Mouse (Mus musculus) spleen, postnatal 4 days (tissue): ENCODE results near the gene Svop.

Source experiments
- DNase-seq, 2 experiments: peaks; one replicate each; pipeline ENCODE4 v3.0.0; 2022; ENCODE audit warnings: low spot score in 2 of 2

Svop gene

DNA sequence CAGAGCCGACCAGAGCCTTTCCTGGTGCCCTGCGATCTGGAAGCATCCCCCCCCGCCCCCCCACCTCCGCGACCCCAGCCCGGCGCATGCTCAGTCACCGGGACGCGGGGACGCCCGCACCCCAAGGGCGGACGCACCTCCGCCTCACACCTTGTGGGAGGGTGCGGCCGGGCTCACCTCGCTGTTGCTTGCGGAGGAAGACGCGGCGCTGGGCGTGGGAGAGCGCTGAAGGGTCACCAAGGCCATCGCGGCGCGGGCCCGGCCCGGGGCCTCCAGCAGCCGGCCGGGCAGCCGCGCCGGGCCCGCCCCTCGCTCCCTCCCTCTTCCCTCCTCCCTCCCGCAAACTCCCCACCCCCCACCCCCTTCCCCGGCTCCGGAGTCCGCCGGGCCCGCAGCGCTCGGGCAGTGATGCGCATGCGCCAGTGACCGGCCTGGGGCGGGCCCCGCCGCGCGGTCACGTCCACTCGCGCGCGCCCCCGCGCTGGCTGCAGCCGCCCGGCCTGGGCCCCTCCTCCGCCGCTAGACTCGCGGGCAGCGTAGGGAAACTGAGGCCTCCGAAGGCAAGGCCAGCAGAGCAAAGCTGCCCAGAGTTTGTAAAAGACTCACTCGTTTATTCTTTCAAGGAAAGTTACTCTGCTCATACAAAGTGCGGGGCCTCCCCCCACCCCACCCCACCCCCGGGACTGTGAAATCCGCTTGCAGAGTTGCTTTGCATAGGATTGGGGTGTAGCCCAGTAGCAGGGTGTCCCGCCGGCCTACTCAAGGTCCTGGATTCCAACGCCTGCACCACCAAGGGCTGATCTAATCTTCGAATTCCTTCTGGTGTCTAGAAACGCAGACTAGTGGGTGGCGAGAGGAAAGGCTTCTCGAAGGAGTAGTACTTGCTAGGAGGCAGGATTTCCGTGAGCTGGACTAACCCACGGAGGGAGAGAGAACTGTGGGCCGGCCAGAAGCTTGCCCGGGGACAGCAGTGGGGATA is 97.6 kb downstream of the Svop start, which contains the start of gene Ssh1:
Ssh1 (minus strand) TSS at position 408 of the 979 bp plus-strand sequence.
- peak; percentile 81 to 94 for DNase-seq

GRCm38 (mm10) chr5:113993031-113993486 is 98.3 kb downstream of the Svop start:
- peak in 1 of 2 experiments; percentile 78 for DNase-seq

GRCm38 (mm10) chr5:113992339-113992831 is 99.0 kb downstream of the Svop start:
- peak; percentile 84 to 90 for DNase-seq

- DNase-seq: no peak
Observed at GRCm38 (mm10) chr5:113991141-113991540, 100.2 kb downstream of the Svop start.

GRCm38 (mm10) chr5:113990593-113990992 is 100.8 kb downstream of the Svop start:
- peak; percentile 54 to 70 for DNase-seq

DNA sequence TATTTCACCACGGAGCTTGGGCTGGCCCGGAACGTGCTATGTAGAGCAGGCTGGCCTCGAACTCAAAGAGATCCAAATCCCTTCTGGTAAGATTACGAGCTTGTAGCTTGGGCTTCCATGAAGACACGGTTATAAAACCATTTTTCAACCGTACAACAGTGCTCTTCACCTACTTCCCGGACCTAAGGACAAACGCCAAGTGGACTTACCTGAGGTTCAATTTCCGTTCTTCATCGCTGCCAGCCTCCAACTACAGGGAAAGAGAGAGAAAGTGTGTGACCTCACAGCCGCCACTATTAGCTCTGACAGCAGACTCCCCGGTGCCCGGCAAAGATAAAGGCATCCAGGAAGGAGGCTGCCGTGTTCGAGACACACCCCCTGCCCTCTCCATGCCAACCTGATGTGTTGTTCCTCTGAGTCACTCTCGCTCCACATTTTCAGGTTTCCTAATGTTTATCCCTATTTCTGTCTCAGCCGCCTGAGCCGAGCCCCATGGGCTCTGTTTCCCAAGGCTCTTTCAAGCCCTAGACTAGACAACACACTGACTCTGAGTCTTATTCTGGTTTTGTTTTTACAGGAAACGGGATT is 101.8 kb downstream of the Svop start:
- DNase-seq: peak; percentile 79 to 82

- DNase-seq: peak in 1 of 2 experiments; percentile 72
Observed at GRCm38 (mm10) chr5:113986182-113986961, 105.0 kb downstream of the Svop start.

DNA sequence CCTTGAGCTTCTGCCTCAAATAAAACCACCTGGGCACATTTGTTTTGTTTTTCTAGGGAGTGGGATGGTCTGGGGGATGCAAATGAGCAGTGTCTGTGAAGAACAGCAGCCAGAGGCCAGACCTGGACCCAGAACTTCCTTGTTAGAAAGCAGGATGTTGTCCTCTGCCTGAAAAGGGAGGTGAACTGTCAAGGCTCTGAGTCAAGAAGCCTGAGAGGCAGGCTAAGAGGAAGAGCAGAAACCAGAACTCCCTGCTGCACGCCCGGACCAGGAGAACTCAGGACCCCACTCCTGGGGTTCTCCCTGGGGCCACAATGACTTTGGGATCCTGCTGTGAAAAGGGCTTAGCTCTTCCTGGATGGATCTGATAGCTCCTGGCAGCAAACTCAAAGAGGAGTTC is 105.6 kb downstream of the Svop start:
- no peak for DNase-seq

DNA sequence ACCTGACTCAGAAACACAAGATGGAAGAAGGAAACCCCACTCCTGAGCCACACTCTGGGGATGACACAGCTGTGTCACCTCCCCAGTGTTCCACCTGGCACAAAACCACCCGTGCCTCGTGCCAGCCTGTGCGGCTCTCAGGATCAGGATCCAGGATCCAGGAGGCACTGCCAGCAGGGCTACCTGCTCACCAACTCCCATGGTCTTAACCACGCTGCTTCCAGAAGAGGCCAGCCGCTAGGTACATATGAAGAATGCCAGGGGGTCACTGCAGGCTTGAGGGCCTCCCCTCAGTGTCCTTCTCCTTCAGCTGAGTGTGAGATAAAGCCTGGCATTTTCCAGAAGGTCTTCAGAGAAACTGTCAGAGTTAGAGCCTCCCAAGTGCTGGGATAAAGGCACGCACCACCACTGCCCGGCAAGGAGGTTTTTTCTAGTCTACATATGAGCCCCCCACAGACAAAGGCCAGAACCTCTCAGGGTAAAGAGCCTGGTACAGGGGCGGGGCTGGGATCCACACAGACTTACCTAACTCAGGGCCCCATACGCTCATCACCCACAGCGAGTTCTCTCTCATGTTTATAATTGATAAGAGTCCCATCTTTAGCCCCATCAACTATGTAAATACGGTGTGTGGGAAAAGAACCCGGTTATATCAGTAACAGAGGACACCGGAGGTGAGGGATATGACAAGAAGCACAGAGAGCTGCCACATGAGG is 107.2 kb downstream of the Svop start:
- DNase-seq: peak; percentile 60 to 74

GRCm38 (mm10) chr5:113983541-113983940 is 107.8 kb downstream of the Svop start:
- DNase-seq: no peak

DNA sequence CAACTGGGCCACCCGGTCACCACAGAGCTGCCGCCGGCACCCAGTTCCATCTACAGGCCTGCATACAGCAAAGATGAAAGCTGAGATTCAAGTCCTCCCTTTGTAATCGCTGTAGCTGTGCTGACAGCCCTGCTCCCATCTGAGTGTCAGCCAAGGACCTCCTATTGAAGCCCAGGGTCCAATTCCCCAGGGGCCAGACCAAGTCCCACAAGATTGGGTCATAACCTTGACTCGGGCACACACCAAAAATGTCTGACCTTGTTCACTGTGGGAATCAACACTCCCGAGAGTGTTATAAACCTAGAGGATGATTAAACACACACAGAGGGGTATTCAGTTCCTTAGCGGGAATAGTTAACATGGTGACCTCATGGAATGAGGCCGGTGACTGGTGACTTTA is 109.5 kb downstream of the Svop start:
- no peak for DNase-seq

GRCm38 (mm10) chr5:113981171-113981570 is 110.2 kb downstream of the Svop start:
- no peak for DNase-seq

- no peak for DNase-seq
Observed at GRCm38 (mm10) chr5:113980511-113980910, 110.9 kb downstream of the Svop start.

- DNase-seq: peak in 1 of 2 experiments; percentile 52
Observed at GRCm38 (mm10) chr5:113977309-113977708, 114.1 kb downstream of the Svop start.
